Mouse (Mus musculus): ENCODE data around the gene Ehd1.

Ehd1 gene

DNA sequence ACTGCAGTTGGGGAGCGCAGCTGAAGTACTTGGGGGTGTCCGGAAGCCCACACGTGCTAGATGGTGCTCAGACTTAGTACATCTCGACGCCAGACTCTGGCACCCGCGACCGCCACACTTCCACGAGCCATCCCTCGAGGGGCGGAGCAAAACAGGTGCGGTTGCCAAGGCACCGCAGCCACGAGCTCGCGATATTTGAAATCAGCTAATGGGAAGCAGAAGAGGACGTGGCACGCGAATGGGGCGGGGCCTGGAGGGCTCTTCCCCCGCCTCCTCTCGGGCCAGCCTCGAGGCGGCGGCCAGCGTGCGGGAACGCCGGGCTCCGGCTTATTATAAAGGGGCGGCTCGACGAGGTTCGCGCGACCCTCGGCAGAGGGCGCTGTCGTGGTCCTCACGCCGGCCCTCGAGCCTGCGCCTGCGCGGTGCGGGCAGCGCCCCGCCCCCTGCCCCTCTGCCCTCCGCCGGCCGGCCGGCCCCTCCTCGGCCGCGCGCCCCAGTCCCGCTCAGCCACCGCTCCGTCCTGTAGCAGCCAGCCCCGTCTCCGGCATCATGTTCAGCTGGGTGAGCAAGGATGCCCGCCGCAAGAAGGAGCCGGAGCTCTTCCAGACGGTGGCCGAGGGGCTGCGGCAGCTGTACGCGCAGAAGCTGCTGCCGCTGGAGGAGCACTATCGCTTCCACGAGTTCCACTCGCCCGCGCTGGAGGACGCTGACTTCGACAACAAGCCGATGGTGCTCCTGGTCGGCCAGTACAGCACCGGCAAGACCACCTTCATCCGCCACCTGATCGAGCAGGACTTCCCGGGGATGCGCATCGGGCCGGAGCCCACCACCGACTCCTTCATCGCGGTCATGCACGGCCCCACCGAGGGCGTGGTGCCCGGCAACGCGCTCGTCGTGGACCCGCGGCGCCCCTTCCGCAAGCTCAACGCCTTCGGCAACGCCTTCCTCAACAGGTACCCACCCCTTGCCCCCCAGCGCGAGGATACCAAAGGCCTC, at the start of gene Ehd1:
Ehd1 (plus strand) TSS at position 300 of the 996 bp plus-strand sequence.
- DNase-seq (ENCODE audit: low spot score) = peak; percentile 99

DNA sequence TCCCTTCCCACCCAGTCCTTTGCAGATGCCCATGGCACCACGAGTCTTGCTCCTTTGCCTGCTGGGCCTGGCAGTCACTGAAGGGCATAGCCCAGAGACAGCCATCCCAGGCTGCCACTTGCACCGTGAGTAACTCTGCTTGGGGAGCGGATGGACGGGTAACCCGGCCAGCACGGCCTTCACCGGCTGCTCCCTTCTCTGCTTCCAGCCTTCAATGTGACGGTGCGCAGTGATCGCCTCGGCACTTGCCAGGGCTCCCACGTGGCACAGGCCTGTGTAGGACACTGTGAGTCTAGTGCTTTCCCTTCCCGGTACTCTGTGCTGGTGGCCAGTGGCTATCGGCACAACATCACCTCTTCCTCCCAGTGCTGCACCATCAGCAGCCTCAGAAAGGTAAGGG, 49.8 kb upstream of the Ehd1 start:
- no peak for DNase-seq (ENCODE audit: low spot score)

DNA sequence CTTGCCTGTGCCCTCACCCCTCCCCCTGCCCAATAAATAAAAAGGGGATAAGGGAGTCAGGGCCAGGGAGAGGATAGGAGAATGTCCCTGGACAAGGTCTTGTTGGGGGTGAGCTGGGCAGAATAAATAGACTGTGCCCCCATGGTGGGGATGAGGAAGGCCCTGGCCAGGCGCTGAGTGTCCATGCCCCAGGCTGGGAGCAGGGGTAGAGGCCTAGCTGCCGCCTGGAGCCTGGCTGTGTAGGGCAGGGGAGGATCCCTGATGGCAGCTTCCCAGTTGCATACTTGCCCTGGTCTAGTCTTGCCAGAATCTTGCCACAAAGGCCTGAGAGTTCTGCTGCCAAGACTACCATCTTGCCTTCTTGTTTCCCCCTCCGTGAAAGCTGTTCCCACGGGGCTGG, 48.7 kb upstream of the Ehd1 start:
- no peak for DNase-seq (ENCODE audit: low spot score)

DNA sequence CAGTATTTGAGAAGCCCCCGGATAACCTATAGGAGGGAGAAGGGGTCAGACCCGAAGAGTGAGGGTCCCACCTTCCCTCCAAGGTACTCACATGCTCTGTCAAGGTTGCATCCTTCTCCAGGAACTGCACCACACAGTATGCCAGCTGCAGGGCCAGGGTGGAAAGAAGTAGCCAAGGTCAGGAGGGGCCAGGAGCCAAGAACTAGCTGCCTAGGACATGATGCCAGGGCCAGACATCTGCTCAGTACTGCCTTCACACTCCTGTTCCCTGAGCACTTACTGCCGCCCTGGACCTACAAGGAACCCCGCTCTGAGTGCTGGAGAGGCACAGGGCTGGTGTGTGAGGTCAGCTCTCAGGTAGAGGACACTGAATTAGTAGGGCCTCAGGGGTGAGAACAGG, 46.1 kb upstream of the Ehd1 start:
- DNase-seq (ENCODE audit: low spot score) = no peak

DNA sequence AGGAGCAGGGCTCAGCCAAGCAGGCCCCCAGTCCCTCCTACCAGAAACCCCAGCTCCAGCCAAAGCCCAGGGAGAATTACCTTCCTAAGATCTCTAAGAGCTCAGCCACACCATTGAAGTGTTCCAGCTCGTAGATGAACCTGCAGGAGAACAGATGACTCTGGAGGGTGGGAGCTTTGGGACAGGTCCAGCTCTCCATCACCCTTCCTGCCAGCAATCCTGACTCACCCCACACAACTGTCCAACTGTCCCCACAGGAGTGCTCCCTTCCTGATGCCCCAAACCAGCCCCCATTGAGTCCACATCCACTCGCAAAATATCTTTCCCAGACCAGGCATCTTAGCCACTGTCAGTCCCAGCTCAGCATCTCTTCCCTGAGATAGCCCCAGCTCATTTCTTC, 45.5 kb upstream of the Ehd1 start:
- no peak for DNase-seq (ENCODE audit: low spot score)

DNA sequence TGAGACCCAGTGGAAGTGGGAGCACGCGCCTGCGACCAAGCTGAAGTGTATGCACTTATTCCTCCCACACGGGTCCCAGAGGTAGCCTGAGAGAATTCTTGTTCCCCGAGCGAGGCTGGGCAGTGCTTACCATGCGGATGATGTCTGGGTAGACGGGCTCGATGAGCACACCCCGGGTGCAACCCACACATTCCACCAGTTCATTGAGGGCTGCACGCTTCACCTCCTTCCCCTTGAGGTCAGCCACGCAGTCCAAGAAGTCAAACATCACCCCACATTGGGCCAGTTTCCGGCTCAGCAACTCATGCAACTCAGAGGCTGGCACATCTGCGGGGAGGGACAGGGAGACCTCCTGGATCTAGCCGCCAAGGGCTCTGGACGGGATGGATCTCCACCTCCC, 42.9 kb upstream of the Ehd1 start:
- DNase-seq (ENCODE audit: low spot score) = no peak

DNA sequence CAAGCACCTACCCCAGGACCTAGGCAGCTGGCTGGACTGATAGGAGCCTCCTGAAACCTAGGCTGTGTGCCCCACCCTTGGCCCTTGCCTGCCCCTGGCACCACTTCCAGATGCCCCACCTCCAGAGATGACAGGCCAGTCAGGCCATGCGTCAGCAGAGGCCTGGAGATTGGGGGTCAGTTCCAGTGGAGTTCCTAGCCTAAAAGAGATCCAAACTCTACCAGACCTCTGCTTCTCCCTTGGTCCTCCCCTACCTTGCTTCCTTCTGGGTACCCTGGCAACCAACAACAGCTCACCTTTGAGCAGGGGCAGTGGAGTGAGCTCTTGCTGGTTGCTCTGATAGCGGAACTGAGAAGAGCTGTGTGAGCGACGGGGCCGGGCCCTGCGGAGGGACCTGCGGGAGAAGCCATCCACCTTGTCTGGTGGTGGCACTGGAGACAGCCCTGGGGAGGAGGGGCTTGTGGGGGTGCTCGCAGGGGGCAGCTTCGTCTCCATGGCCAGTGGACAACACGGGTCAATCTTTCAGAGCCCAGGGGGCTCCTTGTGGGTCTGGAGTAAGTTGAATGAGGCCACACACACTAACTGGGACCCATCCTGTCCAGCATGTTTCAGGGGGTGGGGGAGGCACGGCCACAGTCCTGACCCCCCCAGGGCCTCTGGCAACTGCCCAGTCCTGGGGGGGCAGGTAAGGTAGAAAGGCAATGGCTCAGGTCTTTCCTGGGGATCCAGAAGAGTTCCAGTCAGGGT, 42.0 kb upstream of the Ehd1 start:
- no peak for DNase-seq (ENCODE audit: low spot score)

DNA sequence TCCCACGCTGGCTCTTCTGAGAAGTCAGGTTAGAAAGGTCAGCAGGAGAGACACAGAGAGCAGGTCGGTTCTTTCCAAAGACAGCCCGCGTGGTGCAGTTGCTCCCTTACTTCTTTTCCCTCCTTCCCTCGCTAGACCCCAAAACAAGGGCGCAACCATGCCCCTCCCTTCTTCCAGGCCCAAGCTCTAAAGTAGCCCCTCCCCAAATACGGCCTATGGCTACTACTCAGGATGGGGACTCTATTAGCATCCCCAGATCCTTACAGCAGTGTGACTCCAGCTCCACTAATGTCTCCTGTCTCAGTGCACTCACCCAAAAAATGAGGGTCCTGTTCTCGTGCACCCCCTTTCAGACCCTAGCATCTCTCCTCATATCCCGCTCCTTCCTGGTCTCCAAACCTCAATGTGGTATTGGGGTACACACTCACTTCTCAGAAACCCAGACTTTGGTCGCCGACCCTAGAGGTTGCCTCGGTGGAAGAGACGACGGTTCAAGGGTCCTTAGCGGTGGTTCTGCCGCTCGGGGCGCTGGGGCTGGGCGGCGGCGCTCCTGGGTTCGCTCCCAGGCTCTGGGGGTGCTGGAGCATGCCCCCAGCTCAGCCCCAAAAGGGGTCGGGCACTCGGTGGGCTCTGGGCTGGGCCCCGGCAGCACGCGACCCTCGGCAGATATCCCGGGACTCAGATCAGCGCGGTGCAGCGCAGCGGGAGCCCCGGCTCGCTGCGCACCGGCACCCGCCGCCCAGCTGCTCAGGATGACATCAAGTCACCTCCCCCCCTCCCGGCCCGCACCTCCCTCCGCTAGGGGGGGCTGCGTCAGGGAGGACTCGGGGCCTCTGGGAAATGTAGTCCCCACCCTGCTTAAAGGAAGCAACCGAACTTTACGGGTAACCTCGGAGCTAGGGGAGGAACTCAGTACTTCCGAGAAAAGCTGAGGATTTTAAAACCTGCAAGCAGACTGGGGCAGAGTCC, 41.2 kb upstream of the Ehd1 start, which contains the start of gene Ppp2r5b:
Ppp2r5b (minus strand) TSS at position 789 of the 969 bp plus-strand sequence.
- peak; percentile 94 for DNase-seq (ENCODE audit: low spot score)

DNA sequence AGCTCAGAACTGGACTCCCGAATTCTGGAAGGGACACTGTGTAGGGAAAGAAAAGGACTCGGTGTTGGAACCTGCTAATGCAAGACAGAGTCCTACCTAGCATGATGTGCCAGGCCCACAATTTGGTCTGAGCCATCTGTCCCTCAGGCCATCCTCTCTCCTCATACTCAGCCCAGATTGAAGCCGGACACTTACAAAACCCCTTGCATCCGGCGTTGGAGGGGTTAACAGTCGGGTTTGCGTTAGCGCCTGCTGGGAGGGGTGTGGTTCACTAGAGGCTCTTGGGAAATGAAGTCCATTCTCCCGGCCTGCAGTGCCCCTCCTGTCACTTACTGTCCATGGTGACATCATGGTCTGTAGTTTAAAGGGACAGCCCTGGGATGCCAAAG, 40.5 kb upstream of the Ehd1 start:
- DNase-seq (ENCODE audit: low spot score) = peak; percentile 97

DNA sequence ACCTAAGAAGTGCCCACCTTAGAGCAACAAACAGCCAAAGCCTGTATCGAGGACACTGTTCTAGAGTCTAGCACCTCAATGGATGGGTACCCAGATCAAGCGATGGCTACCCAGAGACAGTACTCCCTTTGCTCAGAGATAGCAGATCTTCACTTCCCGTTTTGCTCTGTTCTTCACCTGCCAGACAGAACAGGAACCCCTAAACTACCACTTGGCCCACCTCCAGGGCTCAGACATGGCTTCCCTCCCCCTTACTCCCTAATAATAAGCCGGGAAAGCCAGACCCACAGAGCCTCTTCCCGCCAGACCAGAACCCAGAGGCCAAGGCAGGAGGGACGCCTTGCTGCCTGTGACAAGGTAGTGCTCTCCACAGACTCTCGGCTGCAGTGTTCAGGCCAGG, 39.7 kb upstream of the Ehd1 start:
- no peak for DNase-seq (ENCODE audit: low spot score)

DNA sequence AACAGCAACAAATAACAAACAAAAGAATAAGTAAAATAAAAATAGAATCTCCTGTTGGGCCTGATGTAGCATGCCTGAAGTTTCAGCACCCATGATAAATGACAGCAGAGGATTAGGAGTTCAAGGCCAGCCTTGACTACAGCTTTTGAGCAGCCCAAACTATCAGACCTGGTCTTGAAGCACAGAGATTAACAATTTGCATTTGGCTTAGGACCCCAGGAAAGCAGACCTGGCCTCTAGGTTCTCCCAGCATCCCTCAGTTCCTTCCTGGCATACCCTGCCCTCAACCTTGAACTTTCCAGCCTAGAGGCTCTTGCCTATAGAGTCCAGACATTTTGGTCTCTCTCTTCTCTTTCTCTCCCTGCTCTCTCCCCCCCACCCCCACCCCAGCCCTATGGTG, 37.8 kb upstream of the Ehd1 start:
- DNase-seq (ENCODE audit: low spot score) = no peak

DNA sequence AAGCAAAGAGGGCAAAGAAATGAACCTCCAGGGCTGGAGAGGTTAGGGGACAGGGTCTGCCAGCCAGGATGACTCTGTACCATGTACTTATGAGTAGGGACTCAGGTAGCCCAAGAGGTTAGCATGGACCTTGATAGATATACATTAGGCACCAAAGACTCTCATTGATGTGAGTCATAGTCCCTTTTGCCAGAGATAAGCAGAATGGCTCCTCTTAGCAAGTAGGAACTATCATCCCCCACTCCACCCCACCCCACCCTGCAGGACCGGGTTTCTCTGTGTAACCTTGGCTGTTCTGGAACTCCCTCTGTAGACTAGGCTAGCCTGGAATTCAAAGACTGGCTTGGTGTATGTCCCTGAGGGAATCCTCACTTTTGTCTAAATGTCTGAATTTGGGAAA, 36.4 kb upstream of the Ehd1 start:
- no peak for DNase-seq (ENCODE audit: low spot score)

DNA sequence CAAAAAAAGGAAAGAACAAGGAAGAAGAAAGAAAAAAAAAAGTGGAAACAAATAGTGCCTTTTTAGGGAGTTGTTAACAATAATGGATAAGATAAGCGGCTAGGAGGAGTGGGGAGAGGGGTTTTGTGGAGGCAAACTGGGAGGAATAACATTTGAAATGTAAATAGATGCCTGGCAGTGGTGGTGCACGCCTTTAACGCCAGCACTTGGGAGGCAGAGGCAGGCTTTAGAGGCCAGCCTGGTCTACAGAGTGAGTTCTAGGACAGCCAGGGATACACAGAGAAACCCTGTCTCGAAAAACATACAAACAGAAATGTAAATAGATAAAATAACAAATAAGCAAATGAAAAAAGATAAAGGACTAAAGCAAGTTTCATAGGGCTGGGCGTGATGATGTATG, 35.8 kb upstream of the Ehd1 start:
- DNase-seq (ENCODE audit: low spot score) = no peak

DNA sequence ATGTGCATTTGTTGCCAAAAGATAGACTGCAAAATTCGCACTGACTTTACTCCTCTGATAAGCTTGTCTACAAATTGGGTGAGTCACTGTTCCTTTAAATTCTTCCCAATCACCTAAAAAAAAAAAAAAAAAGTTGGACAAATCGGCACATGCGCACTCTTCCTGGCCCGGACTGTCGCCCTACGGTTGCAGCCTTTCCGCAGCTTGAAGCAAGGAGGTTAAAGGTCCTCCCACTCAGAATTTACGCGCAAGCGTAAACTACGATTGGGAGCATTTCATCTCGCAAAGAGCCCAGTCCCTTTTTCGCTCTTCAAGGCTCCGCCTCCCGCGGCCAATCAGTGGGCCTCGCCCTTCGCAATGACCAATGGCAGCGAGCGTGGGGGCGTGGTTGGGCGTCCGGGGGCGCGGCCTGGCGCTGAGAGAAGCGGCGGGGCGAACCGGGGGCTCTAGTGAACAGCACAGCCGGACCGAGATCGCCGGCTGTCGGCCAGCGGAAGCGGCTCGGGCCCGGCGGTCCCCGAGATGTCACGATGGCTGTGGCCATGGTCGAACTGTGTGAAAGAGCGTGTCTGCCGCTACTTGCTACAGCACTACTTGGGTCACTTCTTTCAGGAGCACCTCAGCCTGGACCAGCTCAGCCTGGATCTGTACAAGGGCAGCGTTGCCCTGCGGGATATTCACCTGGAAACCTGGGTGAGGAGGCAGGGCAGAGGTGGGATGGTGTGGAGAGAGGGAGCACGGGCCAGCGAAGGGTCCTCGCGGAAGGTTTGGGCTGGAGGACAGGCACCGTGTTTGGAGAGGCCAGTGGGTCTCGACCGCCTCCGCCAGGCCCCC, 35.0 kb upstream of the Ehd1 start, which contains the start of gene Atg2a:
Atg2a (plus strand) TSS at position 395 of the 834 bp plus-strand sequence.
- DNase-seq (ENCODE audit: low spot score) = peak; percentile 99

DNA sequence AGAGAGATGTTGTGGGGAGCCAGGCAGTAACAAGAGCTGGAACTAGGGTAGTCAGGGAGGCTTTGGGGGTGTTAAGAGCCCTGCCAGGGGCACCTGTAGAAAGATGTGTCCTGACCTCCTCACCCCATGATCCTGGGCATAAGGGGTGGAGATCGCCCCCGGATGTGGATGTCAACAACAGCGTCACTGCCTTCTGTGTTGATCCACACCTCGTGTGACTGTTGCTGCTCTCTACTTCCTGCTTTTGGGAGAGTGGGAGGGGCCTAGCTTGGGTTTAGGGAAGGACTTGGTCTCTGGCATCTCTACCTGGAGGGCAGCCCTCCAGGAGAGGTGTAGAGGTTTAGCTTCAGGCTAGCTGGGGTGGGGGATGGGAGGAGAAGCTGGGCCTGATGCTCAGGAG, 34.2 kb upstream of the Ehd1 start:
- peak; percentile 42 for DNase-seq (ENCODE audit: low spot score)

DNA sequence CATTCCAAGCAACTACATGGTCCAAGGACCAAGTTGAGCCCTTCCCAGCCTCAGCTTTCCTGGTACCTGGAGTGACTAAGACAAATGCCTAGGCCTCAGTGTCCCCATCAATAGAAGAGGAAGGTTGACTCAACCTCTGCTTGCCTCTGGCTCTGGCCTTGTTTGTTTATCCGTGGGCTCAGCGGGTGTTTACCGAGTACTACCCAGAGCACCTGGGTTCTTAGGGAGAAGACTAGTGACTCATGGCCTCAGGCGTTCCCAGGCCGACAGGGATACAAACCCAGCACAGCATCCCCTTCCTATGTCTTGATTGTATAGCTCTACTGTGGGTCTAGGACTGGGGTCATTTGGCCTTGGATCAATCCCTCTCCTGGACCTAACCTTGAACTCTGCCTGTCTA, 33.3 kb upstream of the Ehd1 start:
- no peak for DNase-seq (ENCODE audit: low spot score)

DNA sequence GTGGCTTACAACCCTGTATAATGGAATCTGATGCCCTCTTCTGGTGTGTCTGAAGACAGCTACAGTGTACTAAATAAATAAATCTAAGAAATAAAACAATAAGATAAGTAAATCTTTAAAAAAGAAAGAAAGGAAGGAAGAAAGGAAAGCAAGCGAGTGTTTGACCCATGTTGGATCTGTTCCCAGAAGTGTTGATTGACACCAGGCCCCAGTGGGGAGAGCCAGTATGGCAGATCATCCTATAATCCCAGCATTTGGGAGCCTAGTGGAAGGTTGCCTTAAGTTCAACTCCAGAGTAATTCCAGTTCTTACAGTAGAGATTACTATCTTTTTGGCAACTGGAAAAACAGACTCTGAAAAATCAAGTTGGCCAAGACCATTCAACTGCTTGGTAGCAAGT, 30.7 kb upstream of the Ehd1 start:
- DNase-seq (ENCODE audit: low spot score) = no peak

DNA sequence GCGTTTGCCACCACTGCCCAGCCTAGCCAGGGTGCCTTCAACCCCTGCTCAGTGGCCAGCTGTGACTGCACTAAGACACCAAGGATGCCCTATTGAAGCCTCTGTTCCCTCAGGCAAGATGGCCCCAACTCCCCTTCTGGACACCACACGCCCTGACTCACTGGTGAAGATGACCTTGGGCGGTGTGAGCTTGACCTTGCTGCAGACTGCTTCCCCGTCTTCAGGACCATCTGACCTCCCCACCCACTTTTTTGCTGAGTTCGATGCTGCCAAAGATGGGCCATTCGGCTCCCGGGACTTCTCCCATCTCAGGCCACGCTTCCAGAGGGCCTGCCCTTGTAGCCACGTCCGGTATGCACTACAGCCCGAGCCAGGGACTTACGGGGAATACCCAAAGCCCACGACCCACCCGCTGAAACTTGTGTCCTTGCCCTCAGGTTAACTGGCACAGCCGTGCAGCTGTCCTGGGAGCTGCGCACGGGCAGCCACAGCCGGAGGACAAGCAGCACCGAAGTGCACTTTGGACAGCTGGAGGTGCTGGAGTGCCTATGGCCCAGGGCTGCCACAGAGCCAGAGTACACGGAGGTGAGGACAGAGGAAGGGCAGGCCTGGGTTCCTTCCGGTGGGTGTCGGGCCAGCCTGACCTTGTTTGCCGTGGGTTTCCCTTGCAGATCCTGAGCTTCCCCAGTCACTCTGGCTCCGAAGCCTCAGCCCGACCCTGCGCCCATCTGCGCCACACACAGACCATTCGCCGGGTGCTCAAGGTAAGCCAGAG, 28.8 kb upstream of the Ehd1 start:
- DNase-seq (ENCODE audit: low spot score) = no peak

DNA sequence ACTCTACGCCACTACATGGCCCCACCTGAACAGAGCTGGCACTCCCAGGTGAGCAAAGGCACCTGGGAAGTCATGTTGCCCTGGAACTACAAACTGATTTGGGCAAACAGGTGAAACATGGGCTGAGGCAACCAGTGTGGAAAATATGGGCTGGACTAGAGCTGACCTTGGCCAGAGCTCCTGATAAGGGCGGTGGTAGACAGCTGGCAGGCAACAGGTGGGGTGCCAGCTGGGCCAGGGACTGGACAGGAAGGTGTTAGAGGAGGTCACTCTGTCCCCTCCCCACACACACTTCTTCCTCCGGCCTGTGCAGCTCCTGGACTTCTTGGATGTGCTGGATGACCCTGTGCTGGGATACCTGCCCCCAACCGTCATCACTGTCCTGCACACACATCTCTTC, 23.5 kb upstream of the Ehd1 start:
- DNase-seq (ENCODE audit: low spot score) = no peak

DNA sequence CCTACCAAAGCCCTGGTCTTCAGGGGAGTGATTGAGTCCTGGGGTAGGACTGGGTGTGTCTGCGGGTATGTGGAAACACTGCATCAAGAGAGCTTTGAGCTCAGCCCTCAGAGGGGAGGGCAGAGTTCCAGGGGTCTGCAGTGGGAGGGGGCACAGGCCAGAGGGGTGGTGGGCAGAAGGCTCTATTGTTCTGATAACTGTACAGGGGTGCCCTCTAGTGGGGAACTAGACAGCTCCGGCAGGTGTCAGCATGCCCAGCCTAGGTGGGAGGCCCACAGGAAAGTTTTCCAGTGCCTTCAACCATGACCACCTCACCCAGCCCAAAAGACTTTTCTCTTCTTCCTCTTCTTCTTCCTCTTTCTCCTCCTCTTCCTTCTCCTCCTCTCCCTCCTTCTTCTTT, 16.1 kb upstream of the Ehd1 start:
- peak; percentile 46 for DNase-seq (ENCODE audit: low spot score)
